Mouse (Mus musculus) naive thymus-derived CD4-positive, alpha-beta T cell, adult 2 months (primary cell): ENCODE measurements around the gene Ninj2.

Experiments
- DNase-seq: peaks from one replicate; pipeline ENCODE4 v3.0.0-alpha.2; 2011; ENCODE audit warnings: low read depth

The Ninj2 gene

DNA sequence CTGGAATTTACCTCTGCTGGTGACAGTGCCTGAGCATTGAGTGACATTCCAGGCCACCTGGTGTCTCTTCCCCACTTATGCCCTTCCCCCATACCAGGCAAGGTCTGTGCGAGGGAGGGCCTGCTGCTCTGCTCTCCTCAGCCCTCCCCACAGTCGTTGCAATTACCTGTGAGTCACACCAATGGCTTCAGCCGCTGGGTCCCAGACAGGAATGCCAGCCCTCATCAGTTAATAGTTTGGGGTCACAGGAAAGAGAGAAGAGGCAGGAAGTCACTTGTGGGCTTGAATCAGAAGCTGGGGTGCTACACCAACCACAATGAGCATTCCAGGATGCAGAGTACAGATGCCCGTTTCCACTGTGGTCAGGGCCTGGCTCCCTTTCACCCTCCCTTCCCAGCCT is 41.6 kb downstream of the Ninj2 start:
- DNase-seq, result no peak

- DNase-seq, result no peak
Observed at GRCm38 (mm10) chr6:120145439-120145838, 52.3 kb downstream of the Ninj2 start.

GRCm38 (mm10) chr6:120146676-120147075 is 53.5 kb downstream of the Ninj2 start:
- DNase-seq, result no peak

DNA sequence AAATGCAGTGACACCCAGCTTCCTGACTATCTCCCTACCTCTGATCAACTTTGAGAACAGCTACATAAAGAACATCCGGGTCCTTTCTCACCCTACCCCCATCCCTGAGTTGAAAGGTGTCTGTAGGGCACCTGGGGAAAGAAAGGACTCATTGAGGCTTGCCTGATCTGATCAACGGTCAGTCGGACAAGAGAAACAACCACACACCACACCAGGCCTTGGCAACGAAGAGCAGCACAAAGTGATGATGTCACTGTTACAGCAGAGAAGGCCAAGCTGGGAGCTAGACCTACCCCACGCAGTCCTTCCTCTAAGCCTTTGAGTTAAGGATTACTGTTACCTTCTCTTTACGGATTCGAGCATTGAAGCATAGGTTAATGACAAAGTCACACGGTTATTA is 54.3 kb downstream of the Ninj2 start:
- DNase-seq, result no peak

DNA sequence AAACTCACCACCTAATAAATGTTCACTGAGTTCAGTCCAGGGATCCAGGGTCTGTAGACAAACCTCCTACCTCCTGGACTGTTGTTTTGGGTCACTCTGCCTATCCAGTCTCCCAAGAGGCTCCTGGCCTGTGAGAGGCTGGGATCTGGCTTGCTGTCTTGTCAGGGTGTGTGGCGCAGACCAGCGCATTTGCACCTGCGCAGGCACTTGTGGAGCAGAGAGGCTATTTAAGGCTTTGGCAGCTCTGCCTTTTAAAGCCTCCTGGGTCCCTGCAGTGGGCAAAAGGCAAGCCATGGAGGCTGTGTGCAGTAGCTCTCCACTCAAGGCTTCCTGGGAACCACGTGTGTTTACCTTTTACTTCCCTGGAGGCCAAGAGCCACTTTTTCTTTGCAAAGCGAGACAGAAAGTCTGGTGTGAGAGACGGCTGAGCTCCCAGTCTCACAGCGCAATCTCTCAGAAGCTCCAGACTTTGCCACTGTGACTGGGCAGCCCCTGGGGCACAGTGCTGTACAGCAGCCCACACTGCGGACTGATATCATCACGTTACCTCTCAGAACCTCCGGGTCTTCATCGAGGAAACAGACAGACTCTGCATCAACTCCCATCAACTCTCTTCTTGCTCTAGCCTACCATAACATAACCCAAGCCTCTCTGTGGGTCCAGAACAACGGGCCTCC is 55.7 kb downstream of the Ninj2 start:
- DNase-seq, result no peak

GRCm38 (mm10) chr6:120149458-120150120 is 56.4 kb downstream of the Ninj2 start:
- peak; percentile 34 for DNase-seq

- no peak for DNase-seq
Observed at GRCm38 (mm10) chr6:120150206-120150605, 57.1 kb downstream of the Ninj2 start.

DNA sequence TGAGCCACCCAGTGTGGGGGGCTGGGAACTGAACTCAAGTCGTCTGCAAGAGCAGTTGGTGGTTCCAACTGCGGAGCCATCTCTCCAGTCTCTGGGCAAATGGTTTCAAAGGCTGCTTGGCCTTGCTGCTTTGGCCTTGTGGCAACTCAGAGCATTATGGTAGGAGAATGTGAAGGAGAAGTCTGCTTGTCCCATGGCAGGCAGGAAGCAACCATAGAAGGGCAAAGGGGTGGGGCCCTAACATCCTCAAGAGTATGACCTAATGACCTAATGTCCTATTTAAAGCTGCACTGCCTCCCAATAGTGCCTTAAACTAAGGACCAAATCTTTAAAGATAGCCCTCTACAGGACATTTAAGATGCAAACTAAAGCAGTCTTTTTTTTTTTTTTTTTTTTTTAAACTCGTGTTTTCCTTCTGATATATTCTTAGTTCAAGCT is 58.5 kb downstream of the Ninj2 start:
- DNase-seq, result no peak

DNA sequence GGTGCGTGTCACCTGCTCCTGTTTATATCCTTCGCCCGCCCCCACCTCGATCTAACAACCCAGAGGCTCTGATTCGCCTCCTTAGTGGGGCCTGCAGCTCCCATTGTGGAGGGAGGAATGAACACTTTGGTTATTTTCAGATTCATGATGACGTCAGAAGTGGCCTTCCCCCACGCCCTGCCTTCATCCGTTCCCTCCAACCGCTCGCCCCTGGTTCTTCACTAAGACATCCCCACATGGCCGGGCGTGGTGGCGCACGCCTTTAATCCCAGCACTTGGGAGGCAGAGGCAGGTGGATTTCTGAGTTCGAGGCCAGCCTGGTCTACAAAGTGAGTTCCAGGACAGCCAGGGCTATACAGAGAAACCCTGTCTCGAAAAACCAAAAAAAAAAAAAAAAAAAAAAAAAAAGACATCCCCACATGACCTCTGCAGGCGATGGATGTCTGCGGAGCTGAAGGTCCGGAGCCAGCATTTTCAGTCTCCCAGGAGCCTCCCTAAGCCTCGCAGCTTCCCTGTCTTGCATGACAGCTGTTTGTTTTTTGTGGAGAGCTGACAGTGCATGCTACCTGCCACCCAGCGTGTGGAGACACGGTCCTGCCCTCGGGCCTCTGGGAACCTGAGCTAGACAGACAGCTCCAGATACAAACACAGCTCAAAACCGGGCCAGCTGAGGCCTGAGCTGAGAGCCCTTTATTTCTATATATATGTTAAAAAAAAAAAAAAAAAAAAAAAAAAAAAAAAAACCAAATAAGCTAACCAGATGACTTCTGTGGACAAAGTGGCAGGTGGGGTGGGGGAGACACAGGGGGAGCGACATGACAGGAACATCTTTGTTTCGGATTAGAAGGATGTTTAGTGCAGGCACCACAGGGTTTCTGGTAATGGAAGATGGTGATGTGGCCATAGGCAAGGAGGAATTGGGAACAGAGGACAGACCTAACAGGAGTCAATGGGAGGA is 59.9 kb downstream of the Ninj2 start:
- no peak for DNase-seq

DNA sequence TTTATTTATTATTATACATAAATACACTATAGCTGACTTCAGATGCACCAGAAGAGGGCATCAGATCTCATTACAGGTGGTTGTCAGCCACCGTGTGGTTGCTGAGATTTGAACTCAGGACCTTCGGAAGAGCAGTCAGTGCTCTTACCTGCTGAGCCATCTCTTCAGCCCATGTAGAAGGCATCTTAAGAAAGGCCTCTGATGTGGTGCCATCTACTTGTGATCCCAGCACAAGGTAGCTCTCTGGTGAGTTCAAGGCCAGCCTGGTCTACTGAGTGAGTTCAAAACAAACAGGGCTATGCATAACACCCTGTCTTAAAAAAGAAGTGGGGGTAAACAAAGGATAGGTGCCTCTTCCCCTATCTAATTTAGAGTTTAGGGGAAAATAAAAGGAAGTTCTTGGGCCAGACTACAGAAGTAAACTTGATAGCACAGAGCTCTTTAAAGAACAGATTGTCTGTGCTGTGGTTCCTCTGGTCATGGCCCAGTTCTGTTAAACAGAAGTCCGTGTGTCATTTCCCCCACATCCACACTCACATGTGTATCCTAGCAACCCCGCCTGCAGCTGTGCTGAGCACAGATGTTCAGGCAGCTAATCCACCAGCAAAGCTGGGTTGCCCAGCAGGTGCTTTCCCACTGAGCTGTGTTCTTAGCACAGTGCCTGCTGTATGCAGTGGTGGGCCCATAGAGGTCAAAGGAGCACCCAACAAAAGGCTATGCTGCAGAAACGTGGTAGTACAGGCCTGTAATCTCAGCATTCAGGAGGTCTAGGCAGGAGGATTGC is 61.6 kb downstream of the Ninj2 start:
- DNase-seq, result no peak

GRCm38 (mm10) chr6:120155510-120155909 is 62.4 kb downstream of the Ninj2 start:
- DNase-seq, result no peak

DNA sequence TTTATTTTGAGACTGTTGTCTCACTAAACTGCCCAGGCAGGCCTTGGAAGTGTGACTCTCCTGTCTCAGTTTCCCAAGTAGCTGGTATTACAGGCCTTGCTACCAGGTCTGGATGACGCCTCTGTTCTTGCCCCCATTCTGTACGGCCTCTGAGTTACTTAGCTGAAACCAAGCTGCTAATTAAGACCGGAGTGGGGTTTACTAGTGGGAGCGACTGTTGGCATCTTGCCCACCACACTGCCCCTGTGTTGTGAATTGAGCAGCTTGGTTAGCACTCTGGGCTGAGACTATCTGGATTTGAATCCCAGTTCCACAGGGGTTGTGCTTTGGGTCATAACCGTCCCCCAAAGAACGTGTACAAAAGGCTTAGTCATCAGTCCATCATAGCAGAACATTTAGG is 64.3 kb downstream of the Ninj2 start:
- DNase-seq, result no peak

- no peak for DNase-seq
Observed at GRCm38 (mm10) chr6:120159133-120159901, 66.2 kb downstream of the Ninj2 start.

DNA sequence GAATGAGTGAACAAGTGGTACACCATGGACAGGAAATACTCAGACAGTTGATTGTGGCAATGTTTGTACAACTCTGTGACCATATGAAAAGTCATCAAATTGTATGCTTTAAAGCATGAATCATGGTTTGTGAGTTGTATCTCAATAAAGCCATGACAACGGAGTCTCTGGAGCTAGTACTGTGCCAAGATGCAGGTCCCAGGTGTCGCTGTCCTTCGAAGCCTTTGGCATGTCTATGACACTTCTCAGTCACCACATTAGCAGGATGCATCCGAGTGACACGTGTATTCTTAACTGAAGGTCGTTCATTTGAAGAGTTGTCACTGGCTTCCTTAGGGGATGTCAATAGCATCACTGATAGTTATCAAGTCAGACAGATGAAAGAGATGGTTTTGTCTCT is 69.8 kb downstream of the Ninj2 start:
- DNase-seq, result no peak

- no peak for DNase-seq
Observed at GRCm38 (mm10) chr6:120164765-120165164, 71.6 kb downstream of the Ninj2 start.

DNA sequence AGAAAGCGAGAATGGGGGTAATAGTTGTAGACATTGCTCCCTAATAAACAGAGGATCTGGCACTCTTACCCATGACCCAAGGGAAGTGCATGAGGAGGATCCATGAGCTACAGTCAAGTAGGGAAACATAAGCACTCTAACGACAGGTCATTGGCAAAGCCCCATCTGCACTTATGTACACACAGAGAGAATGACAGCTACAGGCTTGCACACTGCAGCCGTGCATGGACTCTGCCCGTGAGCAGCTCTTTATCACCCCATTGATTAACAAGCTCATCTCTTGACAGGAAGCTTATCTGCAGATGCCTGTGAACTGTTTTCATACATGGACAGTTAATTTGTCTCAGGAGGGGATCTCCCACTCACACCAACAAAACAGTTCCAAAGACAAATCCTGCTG is 74.4 kb downstream of the Ninj2 start:
- DNase-seq, result no peak

- no peak for DNase-seq
Observed at GRCm38 (mm10) chr6:120172294-120173017, 79.3 kb downstream of the Ninj2 start.

DNA sequence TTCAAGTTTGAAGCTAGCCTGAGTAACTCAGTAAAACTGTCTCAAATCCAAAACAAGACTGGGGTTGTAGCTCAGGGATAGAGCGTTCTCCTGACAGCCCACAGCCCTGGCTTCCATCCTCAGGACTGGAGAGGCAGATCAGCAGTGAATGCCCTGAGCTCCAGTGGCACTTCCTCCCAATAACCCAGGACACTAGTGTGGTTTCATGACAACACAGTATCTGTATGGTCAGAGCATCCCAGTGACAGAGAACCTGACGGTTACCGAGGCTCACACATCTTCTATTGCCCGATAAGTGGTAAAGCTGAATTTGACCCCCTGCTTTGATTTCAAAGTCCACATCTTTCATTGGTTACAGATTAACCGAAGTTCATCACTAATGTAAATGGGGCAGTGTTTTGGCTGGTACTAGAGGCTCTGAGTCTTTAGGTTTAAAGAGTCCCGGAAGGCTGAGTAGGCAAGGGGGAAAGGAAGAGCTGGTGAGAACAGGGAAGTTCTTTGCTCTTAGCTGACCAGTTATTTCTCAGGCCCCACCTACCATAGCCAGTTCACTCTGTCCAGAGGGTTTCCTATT is 81.0 kb downstream of the Ninj2 start:
- DNase-seq, result no peak

DNA sequence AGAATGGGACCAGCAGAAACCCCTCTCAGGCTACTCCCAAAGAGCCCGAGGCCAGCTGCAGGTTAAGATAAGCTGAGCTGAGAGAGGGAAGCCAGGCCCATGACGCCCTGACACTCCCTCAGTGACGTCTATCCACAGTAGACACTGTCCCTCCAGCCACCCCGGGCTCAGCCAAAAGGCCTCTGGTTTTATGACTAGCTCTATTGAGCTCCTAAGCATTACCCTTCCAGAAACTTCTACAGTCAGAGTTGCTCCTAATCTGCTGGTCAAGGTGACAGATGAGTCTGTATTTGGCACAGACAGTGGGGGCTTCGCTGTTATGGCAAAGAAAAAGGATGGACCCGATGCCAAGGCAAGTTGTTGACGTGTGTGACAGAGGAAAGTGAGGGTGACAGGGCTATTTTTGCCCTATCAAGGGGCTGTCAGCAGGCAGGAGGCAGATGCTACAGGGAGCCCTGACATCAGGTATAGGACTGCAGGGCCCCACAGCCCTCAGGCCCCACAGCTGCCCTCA is 81.5 kb downstream of the Ninj2 start:
- no peak for DNase-seq

GRCm38 (mm10) chr6:120175650-120176049 is 82.5 kb downstream of the Ninj2 start:
- no peak for DNase-seq
